Mouse (Mus musculus): ENCODE results near the gene Ppy.

Ppy gene

DNA sequence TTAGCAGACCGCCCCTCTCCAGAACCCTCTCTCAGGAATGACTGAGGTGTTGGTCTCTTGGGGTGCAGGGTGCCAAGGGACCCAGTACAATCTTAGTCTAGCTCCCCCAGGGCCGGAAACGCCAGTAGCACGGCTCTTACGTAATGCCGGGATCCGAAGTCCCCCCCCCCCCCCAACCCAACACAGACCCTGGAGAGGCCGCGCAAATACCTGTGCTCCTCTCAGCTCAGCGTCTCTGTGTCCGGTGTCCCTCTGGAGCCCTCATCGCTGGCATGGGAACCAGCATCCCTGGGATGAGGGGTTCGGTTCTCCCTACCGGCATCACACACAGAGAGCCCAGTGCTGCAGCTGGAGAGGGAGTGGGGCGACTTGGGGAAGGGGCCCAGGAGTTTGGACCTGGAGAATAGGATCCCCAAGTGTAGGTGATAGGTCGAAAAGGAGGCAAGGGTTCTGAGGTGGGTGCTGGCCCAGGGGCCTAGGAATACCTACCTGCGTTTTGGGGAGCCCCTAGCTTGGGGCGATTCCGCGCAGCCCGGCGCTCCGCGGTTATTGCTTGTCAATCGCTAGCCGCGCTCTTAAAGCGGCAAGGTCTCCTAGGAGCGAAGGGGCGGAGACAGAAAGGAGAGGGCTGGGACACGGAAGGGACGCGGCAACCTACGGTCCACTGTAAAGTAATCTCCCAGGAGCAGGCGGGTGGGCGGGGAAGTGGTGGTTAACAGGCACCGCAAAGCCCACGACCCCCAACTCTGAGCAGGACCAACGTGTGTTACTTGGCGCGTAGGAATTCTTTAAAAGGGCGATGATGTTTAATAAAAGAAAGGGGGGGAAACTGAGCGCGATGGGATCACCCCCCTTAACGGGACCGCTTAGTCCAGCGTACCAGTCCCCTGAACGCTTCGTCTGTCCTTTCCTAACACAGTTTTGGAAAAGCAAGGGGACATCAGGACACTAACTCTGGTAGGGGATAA lies 12.9 kb downstream of the Ppy start, which contains the start of gene Mpp2:
Mpp2 (minus strand) TSS at position 585 of the 968 bp plus-strand sequence.
- peak in 1 of 2 experiments; percentile 6 for DNase-seq

DNA sequence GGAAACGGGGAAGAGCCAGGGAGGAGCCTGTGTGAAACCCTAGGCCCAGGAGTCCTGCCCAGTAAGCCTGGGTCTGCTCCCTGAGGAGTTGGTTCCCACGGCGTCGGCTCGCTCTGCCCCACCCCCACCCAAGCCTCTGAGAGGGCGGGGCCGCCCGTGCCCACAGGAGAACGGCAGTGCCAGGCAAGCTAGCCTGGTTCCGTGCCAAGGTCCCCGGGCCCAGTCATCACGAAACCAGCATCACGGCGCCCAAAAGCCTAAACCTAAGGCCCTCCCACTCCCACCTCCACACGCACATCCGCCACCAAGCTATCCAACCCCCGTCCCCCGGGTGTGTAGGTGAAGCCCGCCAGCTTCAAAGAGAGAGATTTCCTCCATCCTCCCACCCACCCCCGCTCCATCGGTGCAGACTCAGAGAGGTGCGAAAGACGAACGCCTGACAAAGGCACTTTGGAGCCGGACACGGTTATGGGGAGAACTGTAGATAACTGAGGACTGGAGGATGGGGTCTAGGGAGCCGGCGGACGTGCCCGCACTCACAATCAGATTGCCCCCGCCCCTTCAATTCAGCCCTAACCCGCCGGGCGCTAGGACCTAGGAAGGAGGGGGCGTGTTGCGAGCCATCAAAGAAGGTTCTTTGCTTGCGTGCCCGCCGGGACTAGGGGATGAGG lies 13.9 kb downstream of the Ppy start:
- peak; percentile 38 to 51 for DNase-seq

DNA sequence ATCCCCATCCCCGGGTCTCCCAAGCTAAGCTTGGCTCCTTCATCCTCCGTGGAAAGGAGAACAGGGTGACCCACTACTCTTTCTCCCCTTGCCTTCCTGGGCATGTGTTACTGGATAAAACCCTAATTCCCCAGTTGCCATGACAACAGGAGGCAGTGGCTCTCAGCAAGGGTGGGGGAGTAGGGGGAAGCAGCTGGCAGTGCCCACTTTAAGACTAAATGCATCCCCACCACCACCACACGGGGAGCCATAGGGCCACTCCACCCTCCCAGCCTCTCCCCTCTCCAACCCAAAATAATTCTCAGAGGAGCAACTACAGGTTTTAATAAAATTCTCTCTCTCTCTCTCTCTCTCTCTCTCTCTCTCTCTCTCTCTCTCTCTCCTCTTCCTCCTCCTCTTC lies 14.8 kb downstream of the Ppy start:
- DNase-seq = no peak

DNA sequence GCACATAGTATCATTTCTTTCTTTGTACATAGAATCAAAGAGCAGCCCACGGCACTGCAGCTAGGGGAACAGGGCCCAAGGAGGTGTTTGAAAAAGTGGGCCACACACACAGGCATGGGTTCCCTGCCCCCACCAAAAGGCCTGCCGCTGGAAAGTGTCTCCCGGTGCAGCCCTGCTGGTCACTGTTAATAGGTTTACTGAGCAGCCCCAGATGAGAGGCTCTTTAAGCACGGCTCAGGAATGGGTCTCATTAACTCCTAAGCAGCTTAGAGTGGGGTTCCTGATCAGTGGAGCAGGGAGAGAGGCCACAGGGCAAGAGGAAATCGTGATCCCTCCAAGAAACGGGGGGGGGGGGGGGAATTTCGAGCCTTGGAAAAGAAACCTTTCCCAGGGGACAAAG lies 17.0 kb downstream of the Ppy start:
- no peak for DNase-seq

DNA sequence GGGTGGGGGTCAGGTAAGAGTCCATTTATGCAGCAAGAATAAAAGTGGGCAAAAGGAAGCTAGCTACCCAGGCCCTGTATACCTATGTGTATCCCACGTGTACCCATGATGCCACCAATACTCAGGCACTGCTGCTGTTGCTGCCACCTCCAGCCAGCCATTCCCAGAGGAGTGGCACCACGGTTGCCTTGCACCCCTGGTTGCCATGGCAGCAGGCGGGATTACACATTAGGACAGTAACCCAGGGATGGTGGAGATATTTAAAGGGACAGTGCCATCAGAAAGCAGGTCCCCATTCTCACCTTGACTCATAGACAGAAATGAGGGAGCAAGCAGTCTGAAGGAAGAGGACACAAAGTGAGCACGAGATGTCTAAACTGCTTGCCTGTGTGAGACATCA lies 17.9 kb downstream of the Ppy start:
- DNase-seq = no peak

DNA sequence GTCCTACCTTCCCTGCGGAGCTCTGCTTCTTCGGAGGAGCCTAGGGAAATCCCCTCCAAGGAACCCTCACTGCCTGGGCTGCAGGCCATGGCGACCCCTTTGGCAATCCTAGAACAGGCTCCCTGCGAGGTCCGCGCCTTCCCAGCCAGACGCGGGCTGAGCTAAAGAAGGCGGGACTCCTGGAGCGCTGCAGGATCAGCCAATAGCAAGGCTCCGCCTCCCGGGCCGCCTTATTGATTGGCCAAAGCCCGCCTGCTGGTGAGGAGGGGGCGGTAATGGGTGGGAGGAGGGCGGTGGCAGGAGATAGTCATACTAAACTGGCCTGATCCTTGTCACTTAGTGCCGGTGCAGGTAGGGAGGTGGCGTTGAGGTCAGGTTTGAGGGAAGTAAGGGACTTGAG lies 18.8 kb downstream of the Ppy start:
- DNase-seq = peak in 1 of 2 experiments; percentile 19

DNA sequence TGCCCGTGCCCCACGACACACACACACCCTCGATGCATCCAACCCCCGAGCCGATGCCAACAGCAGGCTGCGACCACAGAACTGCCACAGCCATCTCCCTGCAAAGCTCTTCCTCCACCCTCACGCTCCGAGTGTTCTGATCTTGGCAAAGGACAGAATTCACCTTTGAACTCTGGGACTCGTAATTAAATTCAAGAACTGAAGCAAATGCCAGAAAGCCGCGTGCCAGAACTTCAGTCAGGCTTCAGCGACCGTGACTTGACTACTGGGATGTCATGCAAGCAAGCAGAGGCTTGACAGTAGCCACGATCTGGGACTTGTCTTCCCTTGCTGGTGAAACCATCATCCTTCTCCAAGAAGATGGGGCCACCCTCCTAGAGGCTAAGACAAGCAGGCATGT lies 27.4 kb downstream of the Ppy start:
- no peak for DNase-seq

DNA sequence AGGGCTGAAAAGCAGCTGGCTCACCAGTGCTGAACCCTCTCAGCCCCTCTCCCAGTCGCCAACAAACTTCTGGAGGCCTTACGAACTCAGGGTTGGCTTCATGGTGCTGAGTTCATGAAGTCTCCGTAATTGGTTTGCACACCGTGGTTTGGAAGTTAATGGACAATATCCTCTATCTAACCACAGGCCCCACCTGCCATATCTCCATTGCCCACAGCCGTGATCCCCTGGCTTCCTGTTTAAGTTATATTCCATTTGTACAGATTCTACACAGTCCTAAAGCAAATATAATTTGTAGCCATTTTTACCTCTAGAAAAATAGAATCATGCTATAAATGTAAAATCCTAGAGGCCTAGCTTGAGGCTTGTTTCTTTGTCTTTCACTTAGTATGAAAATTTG lies 28.4 kb downstream of the Ppy start:
- DNase-seq = no peak

DNA sequence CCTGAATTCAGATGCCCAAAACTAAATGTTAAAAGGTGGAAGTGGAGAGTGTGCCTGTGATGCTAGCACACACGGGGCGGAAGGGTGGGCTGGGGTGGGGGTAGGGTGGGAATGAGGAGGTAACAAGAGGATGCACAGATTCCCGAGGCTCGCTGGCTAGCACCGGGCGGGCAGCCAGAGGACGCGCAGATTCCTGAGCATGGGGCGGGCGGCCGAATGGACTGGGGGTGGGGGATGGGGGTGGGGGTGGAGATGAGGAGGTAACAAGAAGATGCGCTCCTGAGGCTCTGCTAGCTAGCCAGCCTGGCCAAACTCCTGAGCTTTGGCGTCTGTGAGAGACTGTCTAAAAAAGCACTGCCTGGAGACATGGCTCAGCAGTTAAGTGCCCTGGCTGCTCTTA lies 30.7 kb downstream of the Ppy start:
- DNase-seq = no peak

DNA sequence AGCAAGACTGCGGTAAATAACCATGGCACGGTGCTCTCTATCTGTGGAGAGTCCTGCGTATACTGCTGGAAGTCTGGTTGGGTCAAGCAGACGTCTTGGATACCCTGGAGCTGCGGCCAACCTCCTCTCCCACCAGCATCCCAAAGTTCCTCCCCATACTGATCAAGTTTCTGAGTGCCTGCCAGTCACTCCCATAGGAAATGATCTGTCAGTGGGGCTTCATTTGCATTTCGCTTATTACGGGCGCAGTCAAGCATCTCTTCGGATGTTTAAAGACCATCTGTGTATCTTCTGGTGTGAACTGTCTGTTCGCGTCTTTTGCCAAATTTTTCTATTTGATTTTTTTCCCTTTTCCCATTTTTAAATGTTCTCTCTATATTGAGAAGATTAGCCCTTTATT lies 31.5 kb downstream of the Ppy start:
- DNase-seq = no peak

DNA sequence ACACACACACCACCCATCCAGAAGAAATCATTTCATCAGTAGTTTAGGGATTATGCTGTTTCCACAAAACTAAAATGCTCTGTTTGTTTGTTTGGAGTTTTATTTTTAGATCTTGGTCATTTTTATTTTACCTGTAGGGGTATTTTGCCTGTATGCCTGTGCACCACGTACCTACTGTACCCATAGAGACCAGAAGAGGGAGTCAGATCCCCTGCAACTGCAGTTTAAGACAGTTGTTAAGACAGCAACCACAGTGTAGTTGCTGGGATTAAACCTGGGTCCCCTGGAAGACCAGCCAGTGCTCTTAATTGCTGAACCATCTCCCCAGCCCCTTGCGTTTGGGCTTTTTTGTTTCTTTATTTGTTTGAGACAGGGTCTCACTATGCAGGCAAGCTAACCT lies 32.1 kb downstream of the Ppy start:
- no peak for DNase-seq

DNA sequence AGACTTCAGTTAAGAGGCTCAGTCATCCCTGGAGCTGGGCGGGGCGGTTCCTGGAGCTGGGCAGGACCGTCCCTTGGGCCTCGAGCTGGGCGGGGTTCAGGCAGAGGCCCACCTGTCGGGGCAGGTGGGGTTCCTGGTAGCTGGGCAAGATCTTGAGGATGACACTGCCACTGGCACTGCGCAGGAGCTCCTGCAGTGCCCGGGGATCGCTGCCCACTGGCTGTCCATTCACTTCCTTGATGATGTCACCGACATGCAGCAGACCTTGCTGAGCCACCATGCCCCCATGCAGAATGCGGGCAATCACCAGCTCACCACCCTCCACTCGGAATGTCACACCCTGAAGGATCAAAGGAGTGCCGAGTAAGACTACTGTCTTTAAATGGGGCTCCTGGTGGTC lies 38.0 kb downstream of the Ppy start:
- no peak for DNase-seq

DNA sequence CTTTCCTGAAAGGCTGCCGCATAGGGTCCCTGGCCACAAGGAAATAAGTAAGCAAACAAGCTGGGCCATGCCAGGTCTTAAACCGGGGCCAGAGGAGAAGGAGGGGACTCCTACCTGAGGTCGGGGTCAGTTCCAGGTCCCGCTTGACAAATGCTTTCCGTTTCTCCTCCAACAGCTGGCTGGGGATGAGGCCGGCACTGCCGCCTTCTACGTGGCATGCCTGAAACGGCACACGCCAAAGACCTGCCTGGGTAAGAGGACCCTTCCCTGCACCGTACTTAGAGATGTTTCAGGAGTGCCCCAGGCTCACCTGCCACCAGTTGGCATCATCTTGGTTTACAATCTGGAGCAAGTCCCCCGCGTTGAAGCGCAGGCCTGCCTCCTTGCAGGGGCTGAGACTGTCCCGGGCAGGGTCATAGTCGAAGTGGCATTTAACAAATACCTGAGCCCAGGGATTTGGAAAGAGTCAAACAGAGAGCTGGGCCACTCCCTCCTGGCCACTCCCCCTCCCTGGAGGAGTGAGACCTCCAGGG lies 39.1 kb downstream of the Ppy start:
- DNase-seq = no peak

DNA sequence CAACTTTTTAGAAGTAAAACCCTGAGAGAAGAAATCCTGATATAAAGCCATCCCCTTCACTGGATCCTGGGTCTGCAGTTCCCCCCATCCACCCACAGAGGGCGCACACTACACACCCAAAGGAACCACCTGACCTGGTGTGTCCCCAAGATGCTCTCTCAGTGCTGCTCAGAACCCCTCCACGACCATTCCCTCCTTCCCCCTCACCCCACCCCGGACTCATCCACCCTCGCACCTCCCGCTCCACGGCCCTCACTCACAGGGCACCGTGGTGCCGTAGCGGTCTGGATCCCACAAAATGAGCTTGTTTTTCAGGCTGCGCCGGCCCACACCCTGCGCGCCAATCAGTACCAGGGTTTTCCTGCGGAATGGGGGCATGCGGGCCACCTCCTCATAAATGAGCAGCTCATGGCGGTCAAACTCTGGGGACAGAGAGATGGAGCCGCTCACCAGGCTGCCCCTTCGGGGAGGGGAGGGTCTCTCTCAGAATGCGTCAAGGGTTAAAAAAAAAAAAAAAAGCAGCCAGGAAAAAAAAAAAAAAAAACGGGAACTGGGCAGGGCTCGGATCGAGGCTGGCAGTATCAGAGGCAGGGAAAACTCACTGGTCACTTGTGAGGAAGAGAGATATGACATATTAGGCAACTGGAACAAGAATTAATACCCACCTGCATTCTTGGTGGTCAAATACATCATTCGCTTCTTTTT lies 39.7 kb downstream of the Ppy start:
- peak; percentile 52 to 54 for DNase-seq

DNA sequence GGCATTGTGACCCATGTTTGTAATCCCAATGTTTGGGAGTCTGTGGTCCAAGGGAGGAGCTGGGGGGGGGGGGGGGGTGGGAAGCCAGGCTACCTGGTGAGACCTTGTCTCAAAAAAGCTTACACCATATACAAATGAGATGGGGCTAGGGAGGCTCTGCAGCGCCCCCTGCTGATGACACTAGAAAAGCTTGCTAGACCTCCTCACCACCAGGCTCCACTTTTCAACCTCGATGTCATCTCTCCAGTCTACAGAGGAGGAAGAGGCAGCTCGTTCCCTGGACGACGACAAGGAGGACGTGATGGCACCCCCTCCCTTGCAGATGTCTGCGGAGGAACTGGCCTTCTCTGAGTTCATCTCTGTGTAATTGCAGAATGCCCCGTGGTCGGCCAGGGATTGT lies 47.3 kb downstream of the Ppy start:
- peak; percentile 12 to 21 for DNase-seq

DNA sequence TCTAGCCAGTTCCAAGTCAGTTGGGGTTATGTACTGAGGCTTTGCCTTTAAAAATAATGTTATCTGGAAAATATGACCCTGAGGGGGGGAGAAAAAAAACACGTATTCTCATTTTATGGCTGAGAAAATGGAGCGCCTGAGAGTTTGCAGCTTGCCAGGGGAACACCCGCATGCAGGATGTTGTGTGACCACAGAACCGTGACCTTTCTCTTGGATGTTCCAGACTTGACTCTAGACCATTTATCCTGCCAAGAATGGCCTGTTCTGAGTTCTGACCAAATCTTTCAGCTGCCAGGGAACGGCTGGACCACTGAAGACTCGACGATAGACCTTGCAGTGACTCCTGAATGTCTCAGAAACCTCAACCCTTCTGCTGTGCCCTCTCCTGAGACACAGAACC lies 47.9 kb downstream of the Ppy start:
- no peak for DNase-seq

DNA sequence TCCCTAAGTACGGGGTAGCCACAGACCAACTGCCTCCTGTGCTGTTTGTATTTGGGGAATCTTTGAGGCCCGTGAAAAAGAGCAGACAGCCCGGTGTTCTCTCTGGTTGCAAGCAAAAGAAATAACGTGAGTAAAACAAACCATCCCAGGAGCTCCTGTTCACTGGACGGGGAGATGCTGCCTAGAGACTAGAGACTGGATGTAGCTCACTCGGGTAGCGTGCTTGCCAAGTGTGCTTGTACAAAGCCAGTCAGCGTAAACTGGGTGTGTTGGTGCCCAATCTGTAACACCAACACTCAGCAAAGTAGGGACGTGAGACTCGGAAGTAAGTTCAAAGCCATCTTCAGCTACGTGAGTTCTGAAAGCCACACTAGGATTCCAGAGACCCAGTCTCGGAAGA lies 48.4 kb downstream of the Ppy start:
- DNase-seq = no peak

DNA sequence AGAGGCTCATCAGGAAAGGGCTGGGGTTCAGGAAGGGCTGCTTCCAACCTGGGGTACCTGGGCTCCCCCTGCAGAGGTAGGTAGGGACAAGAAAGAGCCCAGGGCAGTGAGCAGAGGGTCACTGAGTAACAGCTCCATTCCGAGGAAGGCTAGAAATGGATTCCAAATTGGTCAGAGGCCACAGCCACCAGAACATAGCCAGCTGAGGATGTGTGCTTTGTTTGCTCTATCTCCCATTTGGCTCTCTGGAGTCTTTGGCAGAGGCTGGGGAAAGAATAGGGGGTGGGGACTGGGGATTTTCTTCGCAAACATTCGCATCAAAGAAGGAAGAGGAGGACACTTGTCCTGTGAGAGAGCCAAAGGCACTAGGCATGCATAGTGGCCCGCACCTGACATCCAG lies 49.2 kb downstream of the Ppy start:
- DNase-seq = no peak

DNA sequence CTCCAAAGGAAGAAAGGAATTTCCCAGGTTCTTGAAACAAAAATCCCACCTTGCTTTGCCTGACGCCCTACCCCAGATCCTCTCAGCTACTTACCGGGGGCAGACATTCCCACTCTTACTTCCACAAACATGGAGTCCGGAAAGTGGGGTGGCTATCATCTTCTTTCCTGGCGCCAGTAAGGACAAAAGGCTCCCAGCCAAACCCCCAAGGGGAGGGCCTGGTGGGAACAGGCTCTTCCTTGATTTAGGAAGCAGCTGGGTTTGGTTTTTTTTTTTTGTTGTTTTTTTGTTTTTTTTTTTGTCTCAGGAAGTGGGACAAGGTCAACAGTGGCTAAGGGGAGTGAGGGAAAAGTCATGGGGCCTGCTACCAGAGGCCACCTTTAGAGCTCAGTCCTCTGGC lies 49.6 kb downstream of the Ppy start:
- no peak for DNase-seq
